Mouse (Mus musculus) megakaryocyte, embryonic 14.5 days (primary cell): ENCODE data around the gene Vmn1r61. TPM values are rescaled to one million over a fixed set of nuclear protein-coding genes. Genes with fewer than 3 reads are reported as not detected.

Experiments used
- H3K27me3 ChIP-seq: replicated peaks from 2 replicates; pipeline ENCODE3; 2012; ENCODE audit warnings: inconsistent platforms
- H3K36me3 ChIP-seq: replicated peaks from 2 replicates; pipeline ENCODE3; 2012; ENCODE audit warnings: low read length, inconsistent platforms, mixed read lengths
- H3K4me1 ChIP-seq: 2 replicates; pipeline ENCODE4 v1.6.1; 2012; ENCODE audit warnings: inconsistent platforms
- H3K4me3 ChIP-seq: replicated peaks from 2 replicates; pipeline ENCODE3; 2012; ENCODE audit warnings: moderate library complexity, mild to moderate bottlenecking, inconsistent platforms
- H3K9me3 ChIP-seq: 2 replicates; pipeline ENCODE4 v1.6.1; 2012; ENCODE audit warnings: inconsistent platforms
- FLI1 ChIP-seq: IDR thresholded peaks from 2 replicates; pipeline ENCODE4 v1.6.1; 2012; ENCODE audit warnings: low read length, inconsistent platforms, mixed read lengths
- GATA1 ChIP-seq: IDR thresholded peaks from 3 replicates; pipeline ENCODE4 v1.6.1; 2012; ENCODE audit warnings: mixed read lengths, low read length, inconsistent platforms, borderline replicate concordance
- polyA plus RNA-seq: library from polyadenylated mRNA; stranded (reverse); fragments of >175 nt; gene quantifications from 2 replicates; pipeline ENCODE4 v1.2.3, GENCODE M21; 2012; ENCODE audit warnings: low replicate concordance; ENCODE audit not compliant: insufficient read depth

The Vmn1r61 gene
- polyA plus RNA-seq: not detected in 2 replicates

DNA sequence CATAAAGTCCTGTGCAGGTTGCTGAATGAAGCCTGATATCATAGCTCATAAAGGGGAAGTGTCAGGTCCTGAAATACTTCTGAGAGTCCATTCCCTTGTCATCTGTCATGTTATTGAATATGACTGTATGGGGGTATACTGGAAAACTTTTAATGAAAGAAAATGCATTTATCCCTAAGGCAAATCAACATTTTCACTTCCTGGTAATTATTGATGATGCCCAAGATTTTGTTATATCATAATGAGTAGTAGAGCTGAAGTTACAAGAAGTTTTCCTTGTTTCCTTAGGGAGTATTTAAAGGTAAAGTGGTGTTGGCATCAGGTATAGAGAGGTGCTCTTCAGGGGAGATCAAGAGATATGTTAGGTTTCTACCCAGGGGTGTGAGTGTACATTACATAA lies at the start of gene Vmn1r61:
Vmn1r61 (minus strand) TSS at position 101 of the 400 bp plus-strand sequence.
- TF ChIP-seq GATA1 (no peak), FLI1 (no peak)
- H3K9me3 ChIP-seq: peaks cover 7% of the 10 kb centered on the region
- no peaks in the 10 kb centered on the region for H3K27me3 ChIP-seq
- H3K4me1 ChIP-seq: no peaks in the 10 kb centered on the region
- no peaks in the 10 kb centered on the region for H3K36me3 ChIP-seq
- H3K4me3 ChIP-seq: no peak within 1 kb of the TSS

Other genes with a start within 250 kb of the Vmn1r61 start
- 0.31 TPM in 1 of 2 replicates, not detected in the other for gene Vmn1r58, start 199.9 kb downstream of the Vmn1r61 start, polyA plus RNA-seq
- gene Vmn1r59, start 156.5 kb downstream of the Vmn1r61 start, polyA plus RNA-seq: not detected in 2 replicates
- 0.65 TPM in 1 of 2 replicates, not detected in the other for gene Vmn2r28, start 119.3 kb downstream of the Vmn1r61 start, polyA plus RNA-seq
- not detected in 2 replicates for gene Vmn1r60, start 66.0 kb downstream of the Vmn1r61 start, polyA plus RNA-seq
- not detected in 2 replicates for gene Vmn1r62, start 60.3 kb upstream of the Vmn1r61 start, polyA plus RNA-seq
- not detected in 2 replicates for gene Vmn1r63, start 192.2 kb upstream of the Vmn1r61 start, polyA plus RNA-seq